Mouse (Mus musculus) lung, embryonic 16.5 days (tissue): ENCODE results near the gene Nfib. TPM values are rescaled to one million over a fixed set of nuclear protein-coding genes. Genes with fewer than 3 reads are reported as not detected.
A peak's percentile ranks its signal among the peaks of the same experiment; 100 is the strongest.

Source experiments
- ATAC-seq: fragments of 200-750 bp; cut with Nextera tagmentation; 2 replicates; pipeline ENCODE4 v1.8.0; 2017; ENCODE audit warnings: low read depth, mild to moderate bottlenecking, moderate library complexity
- H3K27ac ChIP-seq: fragments of 300-500 bp; sonication (generic); 2 replicates; pipeline ENCODE4 v1.5.1; 2014; ENCODE audit warnings: mild to moderate bottlenecking, control low read depth, low read length
- H3K27me3 ChIP-seq: fragments of 300-500 bp; sonication (generic); 2 replicates; pipeline ENCODE4 v1.6.1; 2014; ENCODE audit warnings: low read depth, low read length, mixed read lengths; ENCODE audit not compliant: control insufficient read depth, insufficient read depth
- H3K36me3 ChIP-seq: fragments of 300-500 bp; sonication (generic); 2 replicates; pipeline ENCODE4 v1.6.1; 2014; ENCODE audit warnings: low read length; ENCODE audit not compliant: control insufficient read depth, insufficient read depth
- H3K4me1 ChIP-seq: fragments of 300-500 bp; sonication (generic); replicated peaks from 2 replicates; pipeline ENCODE4 v1.6.1; 2014; ENCODE audit warnings: low read length, mixed read lengths; ENCODE audit not compliant: control insufficient read depth, insufficient read depth
- H3K4me2 ChIP-seq: fragments of 300-500 bp; sonication (generic); 2 replicates; pipeline ENCODE4 v1.6.1; 2014; ENCODE audit warnings: low read depth, low read length, control low read depth
- H3K4me3 ChIP-seq: fragments of 300-500 bp; sonication (generic); 2 replicates; pipeline ENCODE4 v1.5.1; 2014; ENCODE audit warnings: mild to moderate bottlenecking, low read length, control low read depth
- H3K9ac ChIP-seq: fragments of 300-500 bp; sonication (generic); 2 replicates; pipeline ENCODE4 v1.6.1; 2014; ENCODE audit warnings: low read length, control low read depth
- H3K9me3 ChIP-seq: fragments of 300-500 bp; sonication (generic); 2 replicates; pipeline ENCODE4 v1.6.1; 2016; ENCODE audit warnings: low read length; ENCODE audit not compliant: control insufficient read depth
- WGBS: fragments of 180-500 bp; shearing (Covaris S2); extraction: QIAGEN DNeasy Blood & Tissue Kit; methylation state at CpG from one replicate; pipeline ENCODE4 v1.1.7; 2014; 5-methylcytosine and 5-hydroxymethylcytosine counted together
- polyA plus RNA-seq: library from polyadenylated mRNA; unstranded; fragments of >200 nt; fragmentation: Nextera tagmentation; extraction: Ambion mirVana; gene quantifications from 2 replicates; pipeline ENCODE4 v1.2.1, GENCODE M21; 2015

Gene Nfib
- polyA plus RNA-seq, 1 experiment from 2014 or later: 104 TPM

DNA sequence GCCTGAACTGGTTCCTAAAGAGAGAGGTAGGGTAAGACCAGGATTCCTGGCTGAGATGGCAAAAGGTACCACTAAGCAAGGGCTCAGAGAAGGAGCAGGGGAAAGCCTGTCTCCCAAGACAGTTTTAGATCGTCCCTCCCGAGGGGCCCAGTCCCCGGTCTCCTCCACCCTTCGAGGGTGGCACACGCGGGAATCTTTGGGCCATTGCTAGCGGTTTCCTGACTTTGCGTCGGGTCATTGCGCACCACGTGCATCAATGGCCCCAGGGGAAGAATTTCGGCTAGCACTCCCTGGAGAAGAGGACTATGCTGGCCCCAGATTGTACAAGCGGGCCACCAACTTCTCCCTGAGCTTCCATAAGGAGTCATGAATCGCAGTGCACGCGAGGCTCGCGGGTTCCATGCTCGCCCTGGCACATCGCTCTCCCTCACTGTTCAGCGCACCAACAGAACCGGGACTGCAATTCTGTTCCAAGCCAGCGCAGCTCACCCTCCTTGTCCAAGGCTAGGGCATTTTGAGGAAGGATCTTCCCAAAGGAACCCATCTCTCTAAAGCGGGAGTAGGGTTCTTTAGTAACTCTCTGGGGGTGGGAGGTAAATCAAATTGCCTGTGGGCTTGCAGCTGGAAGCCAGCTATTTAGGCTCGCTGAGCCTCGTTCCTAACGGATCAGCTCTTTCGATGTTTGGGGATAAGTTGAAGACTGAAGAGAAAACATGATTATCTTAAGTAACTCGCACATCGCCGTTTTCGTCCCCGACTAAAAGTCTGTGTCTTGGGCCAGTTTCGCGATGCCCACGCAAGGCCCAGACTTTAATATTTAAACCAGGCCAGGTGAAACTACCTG, 168.9 kb downstream of the Nfib start:
- no peak for ATAC-seq
- peak overlapping the region; percentile 76 for H3K9ac ChIP-seq
- 25% methylated on average over 36 of the region's 36 CpGs for whole genome bisulfite sequencing
- H3K4me1 ChIP-seq: peaks cover 38% of the 10 kb centered on the region
- no peaks in the 10 kb centered on the region for H3K9me3 ChIP-seq
- H3K36me3 ChIP-seq: no peaks in the 10 kb centered on the region
- H3K27me3 ChIP-seq: no peaks in the 10 kb centered on the region
- H3K4me3 ChIP-seq: peak overlapping the region; percentile 49
- peak overlapping the region; percentile 73 for H3K4me2 ChIP-seq
- H3K27ac ChIP-seq: peak overlapping the region; percentile 71; the same call in 1 of the 2 replicates

DNA sequence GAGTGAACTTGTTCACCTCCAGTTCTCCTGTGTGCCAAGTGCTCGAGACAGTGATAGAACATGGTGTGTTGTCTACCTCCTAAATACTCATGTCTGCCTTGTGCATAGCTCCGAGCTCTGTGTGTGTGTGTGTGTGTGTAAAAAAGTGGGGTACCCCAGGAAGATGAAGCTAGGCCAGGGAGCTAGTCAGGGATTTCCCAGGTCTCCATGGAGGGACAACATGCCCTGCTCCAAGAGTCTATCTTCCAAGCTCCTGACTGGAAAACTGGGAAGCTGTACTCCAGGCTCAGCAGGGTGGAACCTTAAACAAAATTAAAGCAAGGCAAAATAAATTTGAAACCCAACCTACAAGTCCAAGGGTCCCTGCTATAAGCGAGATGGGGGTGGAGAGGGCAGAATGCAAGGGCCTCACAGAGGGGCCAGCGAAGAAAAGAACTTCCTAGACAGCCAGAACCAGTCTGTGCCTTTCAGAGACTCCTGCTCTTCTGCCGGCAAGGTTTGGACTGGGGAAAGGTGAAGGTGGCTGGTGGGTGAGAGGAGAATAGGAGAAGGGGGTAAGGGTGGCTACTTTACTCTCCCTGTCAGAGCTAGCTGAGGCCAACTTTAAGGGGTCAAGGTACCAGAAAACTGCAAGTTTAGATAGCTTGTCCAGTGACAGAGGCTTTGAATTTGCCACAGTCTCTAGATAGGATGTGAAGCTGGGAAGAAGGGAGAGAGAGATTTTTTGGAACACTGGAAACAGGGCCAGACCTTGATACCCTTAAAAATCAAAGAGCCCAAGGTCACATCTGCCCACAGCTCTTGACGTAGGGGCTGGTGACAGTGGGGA, 169.7 kb downstream of the Nfib start:
- Histone ChIP-seq H3K9ac (peak overlapping the region; percentile 14; the same call in 1 of the 2 replicates), H3K4me2 (no peak overlapping the region), H3K36me3 (no peaks in the 10 kb centered on the region), H3K4me3 (no peak overlapping the region), H3K27ac (no peak overlapping the region), H3K27me3 (no peaks in the 10 kb centered on the region), H3K9me3 (no peaks in the 10 kb centered on the region), H3K4me1 (peaks cover 44% of the 10 kb centered on the region)
- WGBS: 72% methylated on average over 6 of the region's 6 CpGs
- no peak for ATAC-seq

DNA sequence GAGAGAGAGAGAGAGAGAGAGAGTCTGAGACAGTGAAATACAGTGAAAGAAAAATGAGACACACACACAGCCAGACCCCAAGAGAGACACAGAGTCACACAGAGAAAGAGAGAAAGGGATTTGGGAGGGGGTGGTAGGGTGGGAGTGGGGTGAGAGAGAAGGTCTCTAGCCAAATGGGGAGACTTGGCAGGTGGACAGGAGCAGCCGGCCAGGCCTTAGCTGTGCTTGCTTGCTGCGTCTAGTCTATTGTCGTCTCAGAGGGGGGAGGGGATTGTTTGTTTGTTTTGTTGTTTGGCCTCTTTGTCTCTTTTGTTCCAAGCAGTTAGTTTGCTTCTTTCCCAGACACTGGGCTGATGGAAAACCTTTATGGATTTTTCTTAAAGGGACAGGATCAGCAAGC, 172.3 kb downstream of the Nfib start:
- H3K36me3 ChIP-seq: no peaks in the 10 kb centered on the region
- WGBS: 19% methylated on average over 3 of the region's 3 CpGs
- H3K27ac ChIP-seq: peak overlapping the region; percentile 48; the same call in 1 of the 2 replicates
- no peaks in the 10 kb centered on the region for H3K27me3 ChIP-seq
- no peak overlapping the region for H3K4me3 ChIP-seq
- H3K4me2 ChIP-seq: peak overlapping the region; percentile 20; the same call in 1 of the 2 replicates
- peak overlapping the region; percentile 24; the same call in 1 of the 2 replicates for H3K9ac ChIP-seq
- H3K9me3 ChIP-seq: no peaks in the 10 kb centered on the region
- H3K4me1 ChIP-seq: peaks cover 37% of the 10 kb centered on the region
- peak; percentile 20; the same call in 1 of the 2 replicates for ATAC-seq

DNA sequence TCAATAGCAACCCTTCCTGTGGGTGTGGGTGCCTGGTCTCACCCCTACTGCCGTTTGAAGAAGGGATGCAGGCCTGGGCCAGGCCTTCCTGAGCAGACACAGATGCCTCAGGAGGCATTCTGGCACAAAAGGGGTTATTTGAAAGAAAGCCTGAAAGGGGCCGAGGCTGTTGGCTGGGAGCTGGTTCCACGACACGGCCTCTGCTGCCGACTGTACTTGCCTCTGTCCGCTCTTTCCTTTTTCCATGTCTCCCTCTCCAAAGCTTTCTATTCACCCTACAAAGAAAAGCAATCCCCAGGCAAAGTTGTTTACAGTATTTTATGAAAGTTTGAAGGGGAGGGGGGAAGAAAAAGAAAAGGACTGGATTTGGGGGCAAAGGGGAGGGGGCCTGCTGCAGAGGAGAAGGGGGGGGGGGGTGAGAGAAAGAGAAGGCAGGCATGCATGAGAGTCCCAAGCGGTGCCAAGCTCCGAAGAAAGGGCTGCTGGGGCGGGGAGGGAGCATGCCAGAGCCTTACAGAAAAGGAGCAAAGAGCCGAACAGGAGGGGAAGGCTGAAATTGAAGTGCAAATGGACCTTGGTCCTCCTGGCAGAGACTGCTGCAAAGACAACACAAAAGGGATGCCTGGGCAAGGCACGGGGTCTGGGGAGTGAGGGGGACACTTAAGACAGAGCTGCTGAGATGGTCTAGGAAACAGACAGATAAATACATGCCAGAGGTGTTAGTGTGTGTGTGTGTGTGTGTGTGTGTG, 172.9 kb downstream of the Nfib start:
- 9% methylated on average over 11 of the region's 11 CpGs for WGBS
- Histone ChIP-seq H3K9me3 (no peaks in the 10 kb centered on the region), H3K4me2 (peak overlapping the region; percentile 20; the same call in 1 of the 2 replicates), H3K9ac (peak overlapping the region; percentile 57), H3K36me3 (no peaks in the 10 kb centered on the region), H3K4me1 (peaks cover 31% of the 10 kb centered on the region), H3K27ac (peak overlapping the region; percentile 90), H3K27me3 (no peaks in the 10 kb centered on the region), H3K4me3 (0 out of 2 replicates have a peak overlapping the region, but pooled peaks have one; percentile 5)
- ATAC-seq: peak; percentile 44

DNA sequence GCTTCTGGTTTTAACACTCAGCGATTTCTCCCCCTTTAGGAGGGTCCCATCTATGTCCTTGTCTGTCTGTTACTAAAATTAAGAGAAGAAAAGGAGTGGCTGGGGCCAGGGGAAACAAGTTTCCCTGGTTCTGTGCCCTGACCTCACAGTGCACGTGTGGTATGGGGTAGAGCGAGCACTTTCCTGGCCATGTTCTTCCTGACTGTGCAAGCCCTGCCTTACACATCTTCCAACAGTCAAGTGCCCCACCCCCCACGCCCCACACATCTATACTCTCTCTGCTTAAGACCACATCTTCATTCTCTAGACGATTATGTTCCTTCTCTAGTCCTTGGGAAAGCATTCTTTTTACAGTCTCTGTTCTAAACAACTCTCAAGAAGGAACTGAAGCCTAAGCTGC, 173.6 kb downstream of the Nfib start:
- no peaks in the 10 kb centered on the region for H3K36me3 ChIP-seq
- H3K27ac ChIP-seq: peak overlapping the region; percentile 90
- H3K4me3 ChIP-seq: no peak overlapping the region
- peak overlapping the region; percentile 57 for H3K9ac ChIP-seq
- H3K9me3 ChIP-seq: no peaks in the 10 kb centered on the region
- H3K27me3 ChIP-seq: no peaks in the 10 kb centered on the region
- peak overlapping the region; percentile 20; the same call in 1 of the 2 replicates for H3K4me2 ChIP-seq
- peaks cover 29% of the 10 kb centered on the region for H3K4me1 ChIP-seq
- ATAC-seq: peak; percentile 34; the same call in 1 of the 2 replicates
- WGBS: 31% methylated on average over 5 of the region's 5 CpGs

DNA sequence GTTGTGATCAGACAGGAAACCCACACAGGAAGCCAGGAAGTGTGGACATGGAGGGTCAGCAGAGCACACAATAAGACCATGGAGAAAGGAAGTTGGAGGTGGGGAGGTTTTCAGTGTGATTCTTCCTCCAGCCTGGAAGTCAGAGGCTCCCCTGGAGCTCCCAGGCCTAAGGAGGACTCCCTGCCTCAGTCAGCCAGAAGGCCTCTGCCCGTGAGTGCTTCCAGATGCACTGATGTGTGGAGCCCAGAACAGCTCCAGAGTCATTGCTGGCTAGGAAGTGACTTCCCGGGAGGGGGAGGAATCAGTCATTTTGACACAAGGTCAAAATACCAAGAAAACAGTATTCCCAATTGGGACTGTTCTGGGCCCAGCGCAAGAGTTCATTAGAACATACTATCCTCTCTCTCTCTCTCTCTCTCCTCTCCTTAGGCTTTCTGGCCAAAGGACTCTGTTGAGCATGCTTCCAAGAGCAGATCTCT, 174.6 kb downstream of the Nfib start:
- H3K4me1 ChIP-seq: peaks cover 24% of the 10 kb centered on the region
- no peak overlapping the region for H3K9ac ChIP-seq
- 39% methylated on average over 3 of the region's 3 CpGs for WGBS

DNA sequence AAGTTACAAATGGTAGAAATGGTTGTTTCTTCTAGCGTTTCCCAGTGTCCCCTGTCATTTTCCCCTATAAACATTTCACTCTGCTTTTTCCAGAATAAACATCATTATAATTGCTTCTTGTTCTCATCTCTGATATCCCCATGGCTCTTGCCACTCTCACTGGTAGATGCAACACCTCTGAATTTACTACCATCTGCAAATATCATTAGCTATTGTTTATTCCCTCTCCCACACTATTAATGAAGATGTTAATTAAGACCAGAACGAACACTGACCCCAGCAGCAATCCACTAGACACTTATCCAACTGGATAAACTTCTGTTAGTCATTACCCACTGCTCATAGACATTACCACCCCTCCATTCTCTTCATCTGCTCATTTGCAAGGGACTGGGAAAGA, 176.6 kb downstream of the Nfib start:
- Histone ChIP-seq H3K36me3 (no peaks in the 10 kb centered on the region), H3K27me3 (no peaks in the 10 kb centered on the region), H3K9me3 (no peaks in the 10 kb centered on the region), H3K4me3 (no peak overlapping the region), H3K4me1 (peaks cover 24% of the 10 kb centered on the region), H3K9ac (no peak overlapping the region), H3K4me2 (no peak overlapping the region), H3K27ac (no peak overlapping the region)
- ATAC-seq: no peak
- WGBS: 63% methylated on average over 2 of the region's 2 CpGs

More for the DNA sequence above, 174.6 kb downstream of the Nfib start:
- Histone ChIP-seq H3K9me3 (no peaks in the 10 kb centered on the region), H3K4me3 (no peak overlapping the region), H3K27ac (peak overlapping the region; percentile 90), H3K4me2 (no peak overlapping the region), H3K27me3 (no peaks in the 10 kb centered on the region), H3K36me3 (no peaks in the 10 kb centered on the region)
- ATAC-seq: peak; percentile 71

DNA sequence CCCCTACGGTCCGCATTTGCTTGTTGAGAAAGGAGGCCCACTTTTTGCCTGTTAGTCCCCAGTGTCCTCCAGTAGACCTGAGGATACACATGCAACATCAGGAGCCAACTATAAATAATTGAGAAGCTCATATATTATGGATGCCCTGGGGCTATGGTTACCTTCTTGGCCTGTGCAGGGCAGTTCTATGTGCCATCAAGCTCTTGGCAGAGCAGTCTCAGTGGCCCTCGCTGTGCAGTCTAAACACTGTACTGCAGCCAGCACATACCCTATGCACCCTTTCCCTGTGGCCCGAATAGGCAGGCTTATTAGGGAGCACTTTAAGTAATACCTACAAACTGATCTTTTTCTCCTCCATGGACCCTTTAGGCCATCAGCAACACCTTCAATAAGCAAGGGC, 185.6 kb downstream of the Nfib start:
- WGBS: 95% methylated on average over 4 of the region's 4 CpGs
- no peak for ATAC-seq
- no peaks in the 10 kb centered on the region for H3K9me3 ChIP-seq

More for the DNA sequence above, 185.6 kb downstream of the Nfib start:
- Histone ChIP-seq H3K4me3 (no peak overlapping the region), H3K4me2 (no peak overlapping the region), H3K36me3 (no peaks in the 10 kb centered on the region), H3K9ac (no peak overlapping the region), H3K27ac (no peak overlapping the region), H3K27me3 (no peaks in the 10 kb centered on the region), H3K4me1 (0 out of 2 replicates have a peak, but pooled peaks cover 2% of the 10 kb centered on the region)
